Mouse (Mus musculus): ENCODE measurements at regions not wholly inside any gene's neighbourhood (a gene's known extent, or its start where the extent isn't known, plus 50 kb on each side); places are given as distances from the start of the nearest gene placed in this dataset.

DNA sequence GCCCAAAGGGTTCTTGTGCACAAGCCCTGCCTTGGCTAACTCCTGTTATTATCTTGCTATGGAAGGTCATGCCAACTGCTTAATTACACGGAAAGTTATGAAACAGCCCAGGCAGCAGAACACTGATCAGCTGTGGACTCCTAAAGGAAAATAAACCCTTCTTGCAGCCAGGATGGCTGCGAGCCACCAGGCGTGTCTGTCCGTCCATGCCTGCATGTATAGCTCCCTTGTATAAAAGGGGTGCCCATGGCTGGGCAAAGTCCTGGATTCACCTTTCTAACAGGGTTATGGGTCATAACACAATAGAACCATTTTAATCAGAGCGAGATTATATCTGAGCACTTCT, 169.9 kb upstream of the Map3k1 start:
- H3K27ac ChIP-seq (ENCODE audit: insufficient read depth, low read depth, low read length), result peak overlapping the region; percentile 39
- 20% methylated on average over 5 of the region's 5 CpGs for whole genome bisulfite sequencing
- no peak for TF ChIP-seq CTCF (IDR thresholded peaks at IDR 0.05; ENCODE audit: extremely low read depth, insufficient read length, insufficient replicate concordance, low read depth, low read length)
- TF ChIP-seq POLR2A (IDR thresholded peaks at IDR 0.05; ENCODE audit: low read depth, low read length), result no peak

GRCm38 (mm10) chr13:111979428-111980204, 170.8 kb upstream of the Map3k1 start:
- TF ChIP-seq POLR2A (IDR thresholded peaks at IDR 0.05; ENCODE audit: low read depth, low read length), result no peak
- no peak for TF ChIP-seq CTCF (IDR thresholded peaks at IDR 0.05; ENCODE audit: extremely low read depth, insufficient read length, insufficient replicate concordance, low read depth, low read length)
- WGBS, result 17% methylated on average over 17 of the region's 17 CpGs
- no peaks in the 10 kb centered on the region for H3K27me3 ChIP-seq (ENCODE audit: control insufficient read depth, insufficient read depth, low read length)
- H3K4me3 ChIP-seq (ENCODE audit: low read depth, low read length), result peak overlapping the region; percentile 3; the same call in 1 of the 2 replicates
- peaks cover 28% of the 10 kb centered on the region; the same call in 1 of the 2 replicates for H3K4me1 ChIP-seq (ENCODE audit: control insufficient read depth, insufficient read depth, insufficient read length, low read length)
- no peaks in the 10 kb centered on the region for H3K36me3 ChIP-seq (ENCODE audit: control insufficient read depth, insufficient read depth, low read length)
- H3K27ac ChIP-seq (ENCODE audit: insufficient read depth, low read depth, low read length), result peak overlapping the region; percentile 39; the same call in 1 of the 2 replicates

More for the DNA sequence above, 169.9 kb upstream of the Map3k1 start:
- no peaks in the 10 kb centered on the region for H3K27me3 ChIP-seq (ENCODE audit: control insufficient read depth, insufficient read depth, low read length)
- peaks cover 20% of the 10 kb centered on the region; the same call in 1 of the 2 replicates for H3K4me1 ChIP-seq (ENCODE audit: control insufficient read depth, insufficient read depth, insufficient read length, low read length)
- H3K4me3 ChIP-seq (ENCODE audit: low read depth, low read length), result no peak overlapping the region
- H3K36me3 ChIP-seq (ENCODE audit: control insufficient read depth, insufficient read depth, low read length), result no peaks in the 10 kb centered on the region

DNA sequence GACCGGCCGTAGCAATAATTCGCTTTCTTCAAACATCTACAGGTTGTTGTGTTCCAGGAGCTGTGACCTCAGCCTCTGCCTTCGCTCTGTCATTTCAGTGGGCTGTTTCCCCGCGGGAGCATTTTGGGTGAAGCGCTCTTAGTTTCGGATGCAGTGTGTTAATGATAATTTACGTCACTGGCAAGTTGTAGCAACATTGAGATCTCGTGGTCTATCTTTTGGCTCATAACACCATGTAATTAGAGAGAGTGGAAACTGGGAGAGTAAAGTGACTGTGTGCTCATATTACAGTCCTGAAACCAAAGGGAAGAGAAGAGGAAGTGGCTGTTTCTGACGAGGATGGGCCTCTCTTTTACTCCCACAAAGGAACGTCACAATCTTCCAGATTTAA, 171.4 kb upstream of the Map3k1 start:
- peaks cover 29% of the 10 kb centered on the region; the same call in 1 of the 2 replicates for H3K4me1 ChIP-seq (ENCODE audit: control insufficient read depth, insufficient read depth, insufficient read length, low read length)
- H3K36me3 ChIP-seq (ENCODE audit: control insufficient read depth, insufficient read depth, low read length), result no peaks in the 10 kb centered on the region
- no peaks in the 10 kb centered on the region for H3K27me3 ChIP-seq (ENCODE audit: control insufficient read depth, insufficient read depth, low read length)
- no peak overlapping the region for H3K4me3 ChIP-seq (ENCODE audit: low read depth, low read length)
- H3K27ac ChIP-seq (ENCODE audit: insufficient read depth, low read depth, low read length), result no peak overlapping the region
- TF ChIP-seq POLR2A (IDR thresholded peaks at IDR 0.05; ENCODE audit: low read depth, low read length), result no peak
- TF ChIP-seq CTCF (IDR thresholded peaks at IDR 0.05; ENCODE audit: extremely low read depth, insufficient read length, insufficient replicate concordance, low read depth, low read length), result no peak
- WGBS, result 79% methylated on average over 12 of the region's 12 CpGs

- Histone ChIP-seq H3K36me3 (ENCODE audit: control insufficient read depth, insufficient read depth, low read length) (no peaks in the 10 kb centered on the region), H3K27me3 (ENCODE audit: control insufficient read depth, insufficient read depth, low read length) (no peaks in the 10 kb centered on the region), H3K4me1 (ENCODE audit: control insufficient read depth, insufficient read depth, insufficient read length, low read length) (peaks cover 29% of the 10 kb centered on the region; the same call in 1 of the 2 replicates), H3K4me3 (ENCODE audit: low read depth, low read length) (no peak overlapping the region), H3K27ac (ENCODE audit: insufficient read depth, low read depth, low read length) (peak overlapping the region; percentile 39; the same call in 1 of the 2 replicates)
- TF ChIP-seq POLR2A (IDR thresholded peaks at IDR 0.05; ENCODE audit: low read depth, low read length), result no peak
- TF ChIP-seq CTCF (IDR thresholded peaks at IDR 0.05; ENCODE audit: extremely low read depth, insufficient read length, insufficient replicate concordance, low read depth, low read length), result no peak
- WGBS, result 43% methylated on average over 2 of the region's 2 CpGs
Observed at GRCm38 (mm10) chr13:111981103-111981502, 172.3 kb upstream of the Map3k1 start.

DNA sequence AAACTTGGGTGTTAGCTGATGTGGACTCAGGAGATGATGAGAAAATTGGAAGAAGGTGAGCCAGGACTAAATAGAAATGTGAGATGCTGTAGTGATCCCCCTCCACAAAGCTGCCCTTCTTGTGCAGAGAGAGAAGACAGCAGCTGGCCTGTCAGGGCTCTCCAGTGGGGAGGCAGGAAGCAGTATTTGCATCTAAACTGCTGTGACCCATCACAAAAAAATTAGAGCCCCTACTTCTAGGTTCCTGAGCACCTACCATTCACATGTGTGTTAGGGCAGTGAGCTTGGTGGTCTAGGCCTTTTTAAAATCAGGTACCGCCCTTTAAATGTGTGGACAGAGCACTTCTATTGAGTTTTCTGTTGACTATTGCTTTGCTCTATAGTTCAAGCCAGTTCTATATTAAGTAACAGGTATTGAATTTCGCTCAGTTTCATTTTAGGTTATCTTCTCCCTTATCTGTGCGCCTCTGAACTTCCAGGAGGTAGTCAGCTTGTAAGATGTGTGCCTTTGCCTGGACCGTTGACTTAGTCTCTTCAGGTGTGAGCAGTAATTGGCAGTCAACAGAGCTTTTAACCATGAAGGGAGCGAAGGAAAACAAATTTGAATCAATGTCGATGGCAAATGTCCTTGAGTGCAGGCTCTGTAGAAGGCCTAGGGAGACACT, 174.1 kb upstream of the Map3k1 start:
- H3K36me3 ChIP-seq (ENCODE audit: control insufficient read depth, insufficient read depth, low read length), result no peaks in the 10 kb centered on the region

GRCm38 (mm10) chr13:111984081-111984574, 175.3 kb upstream of the Map3k1 start:
- 0 out of 2 replicates have a peak overlapping the region, but pooled peaks have one; percentile 7 for H3K27ac ChIP-seq (ENCODE audit: insufficient read depth, low read depth, low read length)
- H3K27me3 ChIP-seq (ENCODE audit: control insufficient read depth, insufficient read depth, low read length), result no peaks in the 10 kb centered on the region
- no peak overlapping the region for H3K4me3 ChIP-seq (ENCODE audit: low read depth, low read length)
- 13% methylated on average over 10 of the region's 10 CpGs for WGBS
- peaks cover 20% of the 10 kb centered on the region; the same call in 1 of the 2 replicates for H3K4me1 ChIP-seq (ENCODE audit: control insufficient read depth, insufficient read depth, insufficient read length, low read length)
- TF ChIP-seq POLR2A (IDR thresholded peaks at IDR 0.05; ENCODE audit: low read depth, low read length) (no peak), CTCF (IDR thresholded peaks at IDR 0.05; ENCODE audit: extremely low read depth, insufficient read length, insufficient replicate concordance, low read depth, low read length) (no peak)
- H3K36me3 ChIP-seq (ENCODE audit: control insufficient read depth, insufficient read depth, low read length), result no peaks in the 10 kb centered on the region

More for the DNA sequence above, 174.1 kb upstream of the Map3k1 start:
- WGBS, result 39% methylated on average over 6 of the region's 6 CpGs
- Histone ChIP-seq H3K4me3 (ENCODE audit: low read depth, low read length) (no peak overlapping the region), H3K4me1 (ENCODE audit: control insufficient read depth, insufficient read depth, insufficient read length, low read length) (peaks cover 29% of the 10 kb centered on the region; the same call in 1 of the 2 replicates), H3K27me3 (ENCODE audit: control insufficient read depth, insufficient read depth, low read length) (no peaks in the 10 kb centered on the region), H3K27ac (ENCODE audit: insufficient read depth, low read depth, low read length) (peak overlapping the region; percentile 64)
- TF ChIP-seq POLR2A (IDR thresholded peaks at IDR 0.05; ENCODE audit: low read depth, low read length) (no peak), CTCF (IDR thresholded peaks at IDR 0.05; ENCODE audit: extremely low read depth, insufficient read length, insufficient replicate concordance, low read depth, low read length) (no peak)

GRCm38 (mm10) chr13:111985406-111985805, 176.6 kb upstream of the Map3k1 start:
- no peaks in the 10 kb centered on the region for H3K36me3 ChIP-seq (ENCODE audit: control insufficient read depth, insufficient read depth, low read length)
- H3K27ac ChIP-seq (ENCODE audit: insufficient read depth, low read depth, low read length), result no peak overlapping the region
- 93% methylated on average over 5 of the region's 5 CpGs for WGBS
- H3K4me3 ChIP-seq (ENCODE audit: low read depth, low read length), result no peak overlapping the region
- no peak for TF ChIP-seq CTCF (IDR thresholded peaks at IDR 0.05; ENCODE audit: extremely low read depth, insufficient read length, insufficient replicate concordance, low read depth, low read length)
- no peak for TF ChIP-seq POLR2A (IDR thresholded peaks at IDR 0.05; ENCODE audit: low read depth, low read length)
- no peaks in the 10 kb centered on the region for H3K27me3 ChIP-seq (ENCODE audit: control insufficient read depth, insufficient read depth, low read length)
- H3K4me1 ChIP-seq (ENCODE audit: control insufficient read depth, insufficient read depth, insufficient read length, low read length), result peaks cover 16% of the 10 kb centered on the region; the same call in 1 of the 2 replicates

All from small intestine, adult 2 months (tissue).